Mouse (Mus musculus): ENCODE results near the gene Olfr874. TPM values are rescaled to one million over a fixed set of nuclear protein-coding genes. Genes with fewer than 3 reads are reported as not detected.
"Not testable (repeated sequence)": the region's sequence is repeated elsewhere in the genome, so short reads cannot be mapped to it uniquely, and the experiment has no call there.

Olfr874 gene
- polyA plus RNA-seq (2016; fragmentation: Nextera tagmentation; extraction: Ambion mirVana): not detected in 2 replicates

DNA sequence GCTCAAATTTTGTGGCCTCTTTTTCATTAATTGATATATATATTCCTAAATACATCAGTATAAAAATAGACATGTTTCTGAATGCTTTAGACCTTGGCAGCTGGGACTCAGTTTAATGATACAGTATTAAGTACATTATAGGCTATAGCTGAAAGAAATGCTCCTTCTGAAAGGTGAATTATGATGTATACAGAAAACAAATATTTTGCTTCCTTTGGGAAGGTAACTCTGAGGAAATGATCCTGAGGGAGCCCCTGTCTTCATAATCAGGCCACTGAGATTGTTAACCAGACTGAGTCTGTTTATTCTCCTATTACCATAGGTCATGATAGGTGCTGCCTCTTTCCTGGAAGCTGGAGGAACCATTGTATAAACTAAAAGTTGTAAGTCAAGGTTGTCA lies at the start of gene Olfr874:
TSS of gene Olfr874 (plus strand) at position 301 of the 400 bp plus-strand sequence.
- Histone ChIP-seq H3K36me3 (no peaks in the 10 kb centered on the region), H3K27me3 (ENCODE audit: low read depth, poor library complexity, severe bottlenecking) (no peaks in the 10 kb centered on the region)

DNA sequence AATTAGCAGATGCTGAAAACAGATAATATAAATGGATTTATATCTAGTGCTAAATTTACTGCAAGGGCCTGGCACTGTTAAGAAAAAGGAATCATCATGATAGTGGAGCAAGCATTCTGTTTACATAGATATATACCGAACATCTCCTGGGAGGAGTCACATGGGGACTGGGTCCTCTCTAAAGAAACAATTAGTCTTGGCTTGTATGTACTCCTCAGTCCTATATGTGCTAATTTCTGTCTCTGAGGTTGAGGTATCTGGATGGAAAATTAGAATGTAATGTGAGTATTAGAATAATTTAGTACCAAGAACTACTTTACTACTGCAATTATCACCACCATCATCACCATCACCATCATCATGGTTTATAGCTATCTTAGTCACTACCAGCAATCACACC lies 28.8 kb upstream of the Olfr874 start, which contains the start of gene Olfr160:
TSS of gene Olfr160 (minus strand) at position 101 of the 400 bp plus-strand sequence.
- no peak within 1 kb of the TSS for H3K27ac ChIP-seq
- no peaks in the 10 kb centered on the region for H3K9me3 ChIP-seq (replicated peaks)
- H3K4me3 ChIP-seq: no peak within 1 kb of the TSS
- DNase-seq (ENCODE audit: low spot score): no peak
- 96% methylated on average over 1 of the region's 1 CpGs for WGBS
- no peaks in the 10 kb centered on the region for H3K27me3 ChIP-seq (ENCODE audit: low read depth, poor library complexity, severe bottlenecking)
- no peaks in the 10 kb centered on the region for H3K4me1 ChIP-seq
- H3K36me3 ChIP-seq: no peaks in the 10 kb centered on the region

More for the DNA sequence above, at the start of gene Olfr874:
- H3K4me1 ChIP-seq: no peaks in the 10 kb centered on the region
- no peak for DNase-seq (ENCODE audit: low spot score)
- no peaks in the 10 kb centered on the region for H3K9me3 ChIP-seq (replicated peaks)
- no peak within 1 kb of the TSS for H3K4me3 ChIP-seq
- H3K27ac ChIP-seq: no peak within 1 kb of the TSS

DNA sequence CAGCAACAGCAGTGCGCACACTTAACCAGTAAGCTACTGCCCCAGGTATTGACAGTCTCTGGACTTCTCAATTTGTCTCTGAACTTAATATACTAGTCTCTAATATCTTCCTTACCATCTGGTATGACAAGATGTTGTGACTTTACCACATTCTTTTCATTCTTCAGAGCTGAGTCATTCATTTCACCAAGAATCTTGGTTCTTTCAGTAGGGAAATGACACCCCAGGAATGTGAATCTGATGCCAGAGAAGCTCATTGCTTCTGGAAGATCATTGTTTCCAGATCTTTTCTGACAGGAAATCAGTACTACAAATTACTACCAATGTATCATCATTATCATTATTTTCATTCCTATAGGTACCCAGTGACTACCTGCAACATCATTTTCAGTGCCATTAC lies 10.6 kb upstream of the Olfr874 start:
- H3K27me3 ChIP-seq (ENCODE audit: low read depth, poor library complexity, severe bottlenecking): no peaks in the 10 kb centered on the region
- DNase-seq (ENCODE audit: low spot score): no peak
- no peaks in the 10 kb centered on the region for H3K4me1 ChIP-seq
- H3K4me3 ChIP-seq: no peak overlapping the region
- H3K27ac ChIP-seq: no peak overlapping the region
- no peaks in the 10 kb centered on the region for H3K9me3 ChIP-seq (replicated peaks)
- WGBS: 87% methylated on average over 1 of the region's 1 CpGs
- H3K36me3 ChIP-seq: no peaks in the 10 kb centered on the region

DNA sequence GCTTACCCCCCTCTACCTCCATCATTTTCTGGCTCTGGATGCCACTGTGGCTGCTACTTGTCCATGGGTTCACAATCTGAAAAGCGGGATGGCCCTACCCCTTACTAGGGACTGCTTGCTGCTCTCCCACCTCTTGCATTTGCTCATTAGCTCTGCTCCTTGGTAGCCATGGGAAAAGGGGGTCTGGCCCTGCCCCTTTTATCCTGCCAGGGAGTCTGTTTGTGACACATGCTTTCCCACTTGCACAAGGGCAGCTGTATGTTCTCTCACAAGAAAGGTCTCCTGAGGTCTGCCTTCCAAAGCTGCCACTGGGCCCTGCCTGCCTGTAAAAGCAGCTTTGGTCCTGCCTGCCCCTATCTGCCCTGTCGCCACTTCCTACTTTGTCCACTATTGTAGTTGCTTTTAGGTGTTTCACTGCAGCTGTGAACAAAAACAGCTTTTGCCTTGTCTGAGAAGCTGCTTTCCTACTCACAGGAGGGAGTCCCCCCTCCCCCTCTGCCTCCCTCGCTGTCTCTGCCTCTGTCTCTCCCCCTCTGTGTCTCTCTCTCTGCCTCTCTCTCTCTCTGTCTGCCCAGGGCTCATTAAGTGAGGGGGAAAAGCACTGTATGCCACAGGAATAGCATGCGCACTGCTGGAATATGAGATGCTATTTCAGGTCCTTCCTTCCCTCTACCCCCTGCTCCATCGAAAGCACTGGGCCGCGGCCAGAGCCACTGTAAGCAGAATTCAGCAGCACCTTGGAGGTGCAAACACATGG lies 5.6 kb downstream of the Olfr874 start:
- H3K9me3 ChIP-seq (replicated peaks): no peaks in the 10 kb centered on the region
- WGBS: 50% methylated on average over 7 of the region's 7 CpGs
- peak overlapping the region; percentile 54 for H3K27ac ChIP-seq
- H3K36me3 ChIP-seq: no peaks in the 10 kb centered on the region
- DNase-seq (ENCODE audit: low spot score): peak; percentile 32
- H3K4me1 ChIP-seq: peaks cover 12% of the 10 kb centered on the region
- no peak overlapping the region for H3K4me3 ChIP-seq
- no peaks in the 10 kb centered on the region for H3K27me3 ChIP-seq (ENCODE audit: low read depth, poor library complexity, severe bottlenecking)

DNA sequence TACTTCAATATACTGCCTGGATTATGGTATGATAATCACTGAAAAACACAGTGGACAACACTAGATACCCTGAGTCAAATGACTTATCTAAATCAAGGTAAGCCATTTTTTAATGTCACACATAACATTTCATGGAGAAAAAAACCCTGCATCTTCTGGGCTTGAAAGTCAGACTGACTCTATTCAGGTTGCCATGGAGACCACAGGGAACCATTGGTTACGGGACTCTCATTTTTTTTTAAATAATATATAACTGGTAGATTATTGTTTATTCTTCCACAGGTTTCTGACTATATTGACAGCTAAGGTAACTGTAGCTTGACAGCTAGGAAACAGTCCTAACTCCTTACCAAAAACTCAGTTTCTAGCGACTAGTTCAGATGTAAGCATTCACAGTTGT lies 6.6 kb downstream of the Olfr874 start:
- Histone ChIP-seq H3K4me3 (no peak overlapping the region), H3K27ac (no peak overlapping the region), H3K27me3 (ENCODE audit: low read depth, poor library complexity, severe bottlenecking) (no peaks in the 10 kb centered on the region), H3K4me1 (peaks cover 12% of the 10 kb centered on the region), H3K9me3 (replicated peaks) (no peaks in the 10 kb centered on the region), H3K36me3 (no peaks in the 10 kb centered on the region)
- WGBS: 78% methylated on average over 2 of the region's 2 CpGs
- no peak for DNase-seq (ENCODE audit: low spot score)

DNA sequence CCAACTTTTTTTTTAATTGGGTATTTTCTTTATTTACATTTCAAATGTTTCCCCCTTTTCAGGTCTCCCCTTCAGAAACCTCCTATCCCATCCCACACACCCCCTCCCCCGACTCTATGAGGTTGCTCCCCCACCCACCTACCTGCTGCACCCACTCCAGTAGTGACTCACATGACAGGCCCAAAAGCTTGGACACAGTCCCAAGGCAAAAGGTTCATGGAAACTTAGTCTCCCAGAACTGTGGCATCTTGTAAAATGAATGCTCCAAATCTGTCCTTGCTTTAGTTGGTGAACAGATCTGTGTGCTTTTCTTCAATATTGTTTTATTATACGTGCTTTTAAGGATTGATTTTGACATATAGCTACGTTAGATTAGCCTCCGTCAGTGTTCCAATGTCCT lies 7.1 kb downstream of the Olfr874 start:
- no peak overlapping the region for H3K27ac ChIP-seq
- no peaks in the 10 kb centered on the region for H3K27me3 ChIP-seq (ENCODE audit: low read depth, poor library complexity, severe bottlenecking)
- no peaks in the 10 kb centered on the region for H3K9me3 ChIP-seq (replicated peaks)
- H3K4me3 ChIP-seq: no peak overlapping the region
- no peaks in the 10 kb centered on the region for H3K36me3 ChIP-seq
- H3K4me1 ChIP-seq: peaks cover 12% of the 10 kb centered on the region
- no peak for DNase-seq (ENCODE audit: low spot score)
- 78% methylated on average over 4 of the region's 4 CpGs for WGBS

DNA sequence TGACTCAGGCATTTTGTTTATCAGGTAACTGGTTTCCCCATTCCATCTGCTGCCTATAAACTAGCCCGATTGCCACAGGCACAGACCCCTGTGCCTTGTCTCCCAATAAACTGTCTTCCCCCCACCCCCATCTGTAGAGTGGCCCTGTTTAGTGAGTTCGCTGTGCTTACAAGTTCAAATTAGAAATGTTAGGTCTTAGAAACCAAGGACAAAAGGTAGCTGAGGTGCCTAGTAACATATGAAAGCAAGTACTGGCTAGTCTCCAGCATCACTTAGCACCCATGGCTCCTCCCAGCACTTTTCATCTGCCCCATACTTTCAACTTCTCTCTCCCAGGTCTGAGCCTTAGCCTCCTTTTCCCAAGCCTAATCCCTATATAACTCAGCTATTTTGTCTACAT lies 16.8 kb downstream of the Olfr874 start:
- Histone ChIP-seq H3K4me3 (no peak overlapping the region), H3K9me3 (replicated peaks) (no peaks in the 10 kb centered on the region), H3K27me3 (ENCODE audit: low read depth, poor library complexity, severe bottlenecking) (no peaks in the 10 kb centered on the region), H3K36me3 (no peaks in the 10 kb centered on the region), H3K4me1 (no peaks in the 10 kb centered on the region), H3K27ac (no peak overlapping the region)
- DNase-seq (ENCODE audit: low spot score): no peak
- WGBS: 88% methylated on average over 2 of the region's 2 CpGs

DNA sequence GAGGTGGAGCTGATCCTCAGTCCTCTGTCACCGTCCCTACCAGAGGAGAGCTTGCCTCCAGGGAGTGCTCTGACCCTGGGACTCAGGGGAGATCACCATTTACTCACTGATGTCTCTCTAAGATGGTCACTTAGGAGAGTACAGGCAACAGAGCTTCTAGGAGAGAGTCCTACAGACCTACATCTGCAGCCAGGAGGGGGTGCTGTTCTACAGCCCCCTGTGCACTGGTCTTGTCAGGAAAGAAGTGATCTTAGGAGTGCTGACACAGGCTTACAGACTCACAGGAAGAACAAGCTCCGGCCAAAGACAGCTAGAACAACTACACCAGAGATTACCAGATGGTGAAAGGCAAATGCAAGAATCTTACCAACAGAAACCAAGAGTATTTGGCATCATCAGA lies 17.6 kb downstream of the Olfr874 start:
- WGBS: 56% methylated on average over 2 of the region's 2 CpGs
- DNase-seq (ENCODE audit: low spot score): no peak
- no peaks in the 10 kb centered on the region for H3K27me3 ChIP-seq (ENCODE audit: low read depth, poor library complexity, severe bottlenecking)
- H3K36me3 ChIP-seq: no peaks in the 10 kb centered on the region
- H3K27ac ChIP-seq: no peak overlapping the region
- no peak overlapping the region for H3K4me3 ChIP-seq
- no peaks in the 10 kb centered on the region for H3K9me3 ChIP-seq (replicated peaks)
- H3K4me1 ChIP-seq: no peaks in the 10 kb centered on the region

DNA sequence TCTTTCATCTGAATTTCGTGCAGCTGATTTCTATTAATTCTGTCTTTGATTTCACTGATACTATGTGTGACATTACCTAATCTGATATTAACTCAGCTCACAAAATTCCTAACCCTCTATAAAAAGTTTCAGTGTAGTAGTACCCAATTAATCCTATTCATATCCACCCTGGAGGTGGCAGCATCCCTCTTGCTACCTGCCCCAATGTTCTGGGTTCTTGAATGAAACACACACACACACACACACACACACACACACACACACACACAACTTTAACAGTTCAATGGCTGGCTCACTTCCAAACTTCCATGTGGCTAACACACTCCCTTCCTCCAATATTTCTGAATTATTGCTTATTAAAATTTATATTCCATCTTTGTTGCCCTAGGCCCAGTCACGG lies 25.8 kb downstream of the Olfr874 start:
- Histone ChIP-seq H3K36me3 (no peaks in the 10 kb centered on the region), H3K27me3 (ENCODE audit: low read depth, poor library complexity, severe bottlenecking) (no peaks in the 10 kb centered on the region), H3K9me3 (replicated peaks) (no peaks in the 10 kb centered on the region), H3K4me3 (no peak overlapping the region), H3K4me1 (no peaks in the 10 kb centered on the region), H3K27ac (no peak overlapping the region)
- 66% methylated on average over 2 of the region's 2 CpGs for WGBS
- no peak for DNase-seq (ENCODE audit: low spot score)

DNA sequence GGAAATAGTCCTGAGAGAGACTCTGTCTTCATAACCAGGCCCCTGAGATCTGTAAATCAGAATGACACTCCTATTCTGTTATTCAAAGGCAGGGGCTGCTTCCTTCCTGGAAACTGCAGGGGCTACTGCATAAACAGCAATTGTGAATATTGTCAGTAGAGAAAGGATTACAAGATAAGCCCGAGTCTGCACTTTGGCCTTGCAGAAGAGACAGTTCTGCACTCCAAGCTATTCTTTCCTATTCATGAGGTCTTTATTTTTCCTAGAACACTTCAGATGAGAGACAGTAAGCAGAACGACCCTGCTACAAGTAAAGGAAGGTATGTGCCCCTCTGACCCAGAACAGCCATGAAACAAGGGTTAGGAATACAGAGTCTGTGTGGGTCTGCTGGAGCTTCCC lies 26.9 kb downstream of the Olfr874 start, which contains the start of gene Olfr875:
TSS of gene Olfr875 (plus strand) at position 99 of the 400 bp plus-strand sequence.
- Histone ChIP-seq H3K36me3 (no peaks in the 10 kb centered on the region), H3K27ac (no peak within 1 kb of the TSS)
- 51% methylated on average over 2 of the region's 2 CpGs for WGBS

DNA sequence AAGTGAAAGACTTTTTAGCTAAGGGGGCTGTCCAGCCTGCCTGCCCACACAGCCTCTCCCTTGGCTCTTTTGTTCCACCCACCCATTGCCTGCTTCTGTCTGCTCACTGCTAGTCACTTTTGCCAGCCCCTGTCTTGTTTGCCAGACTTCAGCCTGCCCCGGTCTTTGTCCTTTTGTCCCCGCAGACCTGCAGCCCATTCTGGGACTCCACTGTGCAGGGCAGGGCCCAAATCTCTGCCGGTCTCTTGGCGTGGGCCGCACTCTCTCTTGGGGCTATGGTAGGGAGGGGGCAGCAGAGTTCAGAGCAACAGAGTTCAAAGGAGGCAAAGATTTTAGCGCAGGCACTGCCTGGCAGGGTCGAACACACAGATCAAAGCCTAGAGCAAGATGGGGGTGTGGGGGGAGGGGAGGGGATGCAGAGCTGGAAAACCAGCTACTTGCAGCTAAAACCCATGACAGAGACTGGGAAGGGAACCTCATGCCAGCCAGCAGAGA lies 37.9 kb downstream of the Olfr874 start:
- 1% methylated on average over 7 of the region's 7 CpGs for WGBS
- peak; percentile 77 for DNase-seq (ENCODE audit: low spot score)
- peak overlapping the region; percentile 95 for H3K27ac ChIP-seq
- H3K36me3 ChIP-seq: no peaks in the 10 kb centered on the region
- no peaks in the 10 kb centered on the region for H3K27me3 ChIP-seq (ENCODE audit: low read depth, poor library complexity, severe bottlenecking)
- no peaks in the 10 kb centered on the region for H3K9me3 ChIP-seq (replicated peaks)
- peaks cover 12% of the 10 kb centered on the region for H3K4me1 ChIP-seq
- H3K4me3 ChIP-seq: peak overlapping the region; percentile 43

More for the DNA sequence above, 26.9 kb downstream of the Olfr874 start, which contains the start of gene Olfr875:
- H3K27me3 ChIP-seq (ENCODE audit: low read depth, poor library complexity, severe bottlenecking): no peaks in the 10 kb centered on the region
- DNase-seq (ENCODE audit: low spot score): no peak
- H3K9me3 ChIP-seq (replicated peaks): no peaks in the 10 kb centered on the region
- H3K4me3 ChIP-seq: no peak within 1 kb of the TSS
- H3K4me1 ChIP-seq: no peaks in the 10 kb centered on the region

DNA sequence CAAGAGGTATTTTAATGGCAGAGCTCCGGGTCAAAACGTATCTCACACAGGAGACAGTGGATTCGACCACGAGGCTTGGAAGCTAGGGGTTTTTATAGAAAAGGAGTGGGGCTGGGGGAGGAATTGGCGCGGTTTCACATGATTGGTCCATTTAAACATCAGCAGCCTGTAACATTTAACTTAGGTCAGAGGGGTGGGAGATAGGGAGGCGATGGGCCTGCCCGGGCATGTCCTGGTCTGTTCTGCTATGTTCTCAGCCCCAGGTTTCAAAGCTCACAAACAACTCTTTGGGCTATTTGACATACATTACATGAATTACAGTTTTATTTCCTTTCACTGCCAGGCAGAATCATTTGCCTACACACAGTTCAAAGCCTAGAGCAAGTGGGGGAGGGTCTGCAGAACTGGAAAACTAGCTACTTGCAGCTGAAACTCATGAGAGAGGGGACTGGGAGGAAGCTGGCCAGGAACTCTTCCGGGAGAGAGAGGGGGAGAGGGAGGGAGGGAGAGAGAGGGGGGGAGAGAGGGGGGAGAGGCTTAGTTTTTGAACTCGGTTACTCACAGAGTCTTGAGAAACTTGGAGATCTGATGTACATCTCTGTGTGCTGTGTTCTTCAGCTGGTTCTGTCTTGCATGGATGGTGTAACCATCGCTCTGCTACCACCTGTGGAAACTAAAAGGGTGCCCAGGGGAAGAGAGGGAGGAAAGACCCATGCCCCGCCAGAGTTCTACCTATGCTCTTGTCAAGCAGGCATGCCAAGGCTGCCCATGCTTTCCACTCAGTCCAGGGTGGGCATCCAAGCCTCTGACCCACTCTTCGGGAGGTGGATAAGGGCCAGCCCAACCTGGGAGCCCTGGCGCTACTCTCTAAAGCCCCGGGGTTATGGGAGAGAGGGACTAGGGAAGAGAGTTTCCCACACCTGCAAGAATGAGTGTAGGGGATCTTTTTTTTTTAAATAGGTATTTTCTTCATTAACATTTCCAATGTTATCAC lies 38.8 kb downstream of the Olfr874 start:
- DNase-seq (ENCODE audit: low spot score): peak; percentile 34
- not testable (repeated sequence) for H3K9me3 ChIP-seq (replicated peaks); H3K36me3 ChIP-seq; H3K27me3 ChIP-seq (ENCODE audit: low read depth, poor library complexity, severe bottlenecking)
- H3K4me3 ChIP-seq: 0 out of 2 replicates have a peak overlapping the region, but pooled peaks have one; percentile 43
- WGBS: 58% methylated on average over 11 of the region's 15 CpGs
- peaks cover 12% of the 10 kb centered on the region for H3K4me1 ChIP-seq
- peak overlapping the region; percentile 95 for H3K27ac ChIP-seq

DNA sequence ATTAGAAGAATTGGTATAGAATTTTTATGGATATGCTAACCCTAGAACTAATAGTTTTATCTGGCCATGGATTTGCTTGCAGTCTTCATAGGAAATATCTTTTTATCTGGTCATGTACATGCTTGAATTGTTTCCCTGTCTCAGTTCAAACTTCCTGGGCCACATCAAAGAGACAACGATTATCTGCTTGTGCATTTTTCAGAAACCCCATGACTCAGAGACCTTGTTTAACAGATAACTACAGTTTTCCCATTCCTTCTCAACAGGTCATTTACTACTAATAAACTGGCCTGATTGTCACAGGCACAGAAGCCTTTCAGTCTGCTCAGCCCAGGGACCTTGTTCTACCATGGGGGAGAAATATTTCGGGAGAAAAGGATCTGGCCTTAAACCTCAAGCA lies 41.5 kb downstream of the Olfr874 start:
- peaks cover 12% of the 10 kb centered on the region for H3K4me1 ChIP-seq
- no peaks in the 10 kb centered on the region for H3K36me3 ChIP-seq
- no peak overlapping the region for H3K4me3 ChIP-seq
- no peaks in the 10 kb centered on the region for H3K27me3 ChIP-seq (ENCODE audit: low read depth, poor library complexity, severe bottlenecking)
- H3K9me3 ChIP-seq (replicated peaks): no peaks in the 10 kb centered on the region
- 84% methylated on average over 2 of the region's 2 CpGs for WGBS
- no peak overlapping the region for H3K27ac ChIP-seq
- no peak for DNase-seq (ENCODE audit: low spot score)

Measured in limb, embryonic 10.5 days (tissue).